Mouse (Mus musculus) lung, adult 2 months (tissue): ENCODE data around the gene Sac3d1.

ENCODE experiments used
- CTCF ChIP-seq: fragments of 200-500 bp; IDR thresholded peaks from 2 replicates; pipeline ENCODE4 v1.5.1; 2011; ENCODE audit warnings: mild to moderate bottlenecking, low read length, control low read depth; ENCODE audit not compliant: insufficient read depth
- POLR2A ChIP-seq: fragments of 200-500 bp; IDR thresholded peaks from 2 replicates; pipeline ENCODE4 v1.6.1; 2011; ENCODE audit warnings: low read depth, mild to moderate bottlenecking, control low read depth, low read length, borderline replicate concordance; ENCODE audit errors: extremely low read depth

DNA sequence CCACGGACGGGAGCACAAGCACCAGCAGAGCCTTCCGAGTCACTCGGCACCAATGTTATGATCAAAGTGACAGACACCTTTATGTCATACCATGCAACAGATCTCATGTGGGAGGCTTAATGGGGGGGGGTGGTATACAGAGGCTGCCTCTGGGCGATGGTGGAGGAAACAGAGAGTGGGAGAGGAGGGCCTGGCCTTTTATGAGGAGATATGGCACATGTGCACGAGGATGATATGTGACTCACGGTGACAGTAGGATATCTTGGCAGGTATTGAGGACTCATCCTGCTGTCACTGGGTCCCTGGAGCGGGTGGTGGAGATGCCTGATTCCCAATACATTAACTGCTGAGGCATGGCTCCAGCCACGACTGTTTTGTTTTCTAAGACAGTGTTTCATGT lies 36.7 kb upstream of the Sac3d1 start:
- no peak for TF ChIP-seq POLR2A
- TF ChIP-seq CTCF = no peak
